Mouse (Mus musculus): ENCODE data around the gene Nfatc4.
A peak's percentile ranks its signal among the peaks of the same experiment; 100 is the strongest.

Gene Nfatc4

GRCm38 (mm10) chr14:55822435-55822990, 431 bp upstream of the Nfatc4 start:
- peak; percentile 89 for DNase-seq

GRCm38 (mm10) chr14:55824001-55824480, 1.1 kb downstream of the Nfatc4 start:
- peak; percentile 77 for DNase-seq

- DNase-seq: peak; percentile 85
Measured at GRCm38 (mm10) chr14:55824481-55825215, 1.7 kb downstream of the Nfatc4 start.

GRCm38 (mm10) chr14:55825216-55826051, 2.5 kb downstream of the Nfatc4 start:
- peak; percentile 69 for DNase-seq

- peak; percentile 38 for DNase-seq
Measured at GRCm38 (mm10) chr14:55826142-55826541, 3.2 kb downstream of the Nfatc4 start.

- peak; percentile 44 for DNase-seq
Measured at GRCm38 (mm10) chr14:55826551-55827340, 3.8 kb downstream of the Nfatc4 start.

- DNase-seq: peak; percentile 72
Measured at GRCm38 (mm10) chr14:55828716-55829263, 5.8 kb downstream of the Nfatc4 start.

GRCm38 (mm10) chr14:55829854-55830253, 6.9 kb downstream of the Nfatc4 start:
- no peak for DNase-seq

- DNase-seq: no peak
Measured at GRCm38 (mm10) chr14:55830331-55830730, 7.4 kb downstream of the Nfatc4 start.

GRCm38 (mm10) chr14:55833126-55833525, 10.2 kb downstream of the Nfatc4 start:
- no peak for DNase-seq

- DNase-seq: peak; percentile 25
Measured at GRCm38 (mm10) chr14:55834808-55835533, 12.0 kb downstream of the Nfatc4 start.

- DNase-seq: no peak
Measured at GRCm38 (mm10) chr14:55838312-55838711, 15.4 kb downstream of the Nfatc4 start.

GRCm38 (mm10) chr14:55838740-55839139, 15.8 kb downstream of the Nfatc4 start:
- DNase-seq: no peak

GRCm38 (mm10) chr14:55840853-55841366, 18.0 kb downstream of the Nfatc4 start:
- no peak for DNase-seq

GRCm38 (mm10) chr14:55842794-55843193, 19.9 kb downstream of the Nfatc4 start:
- DNase-seq: no peak

GRCm38 (mm10) chr14:55845506-55846294, 22.8 kb downstream of the Nfatc4 start:
- no peak for DNase-seq

GRCm38 (mm10) chr14:55850885-55851284, 27.9 kb downstream of the Nfatc4 start:
- no peak for DNase-seq

GRCm38 (mm10) chr14:55852646-55853551, 30.0 kb downstream of the Nfatc4 start:
- peak; percentile 77 for DNase-seq

- DNase-seq: peak; percentile 93
Measured at GRCm38 (mm10) chr14:55853621-55854285, 30.8 kb downstream of the Nfatc4 start, which contains the start of gene Nynrin. TSS of gene Nynrin (plus strand) at chr14:55854010.
